Mouse (Mus musculus): ENCODE measurements at regions not wholly inside any gene's neighbourhood (a gene's known extent, or its start where the extent isn't known, plus 50 kb on each side); places are given as distances from the start of the nearest gene placed in this dataset.

DNA sequence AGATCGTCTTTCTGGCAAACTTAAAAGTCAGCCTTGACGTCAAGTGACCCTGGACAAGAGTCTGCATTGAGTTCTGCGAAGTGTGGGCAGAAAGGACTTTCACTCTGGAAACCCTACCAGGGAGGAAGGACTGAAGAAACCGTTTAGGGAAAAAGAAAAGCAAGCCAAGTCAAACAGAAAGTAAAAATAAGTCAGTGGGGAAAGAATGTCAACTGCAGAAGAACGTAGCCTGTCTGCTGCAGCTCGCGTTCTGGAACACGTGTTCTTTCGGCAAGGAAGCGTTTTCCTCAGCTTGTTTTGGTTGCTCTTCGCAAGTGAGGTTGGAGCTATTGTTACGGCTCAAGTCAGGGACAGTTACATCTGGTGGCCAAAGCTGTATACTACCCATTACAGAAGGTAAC lies 147.1 kb upstream of the Klf6 start:
- TF ChIP-seq CTCF (IDR thresholded peaks at IDR 0.05; ENCODE audit: low read depth) (no peak), EP300 (optimal IDR thresholded peaks at IDR 0.05) (no peak)

Measured in stomach, postnatal 0 days (tissue).